Mouse (Mus musculus): Measurements from ENCODE around the gene Phtf2.

GRCm38 (mm10) chr5:20778274-20778984 is 103.5 kb downstream of the Phtf2 start:
- TF ChIP-seq GATA1 (IDR thresholded peaks at IDR 0.05; ENCODE audit: borderline replicate concordance, low read length) (no peak), FLI1 (IDR thresholded peaks at IDR 0.05; ENCODE audit: low read length) (no peak)

Measured in megakaryocyte, embryonic 14.5 days (primary cell).